Mouse (Mus musculus): ENCODE data around the gene Clint1.
"Not testable (repeated sequence)": the region's sequence is repeated elsewhere in the genome, so short reads cannot be mapped to it uniquely, and the experiment has no call there.

Clint1 gene

DNA sequence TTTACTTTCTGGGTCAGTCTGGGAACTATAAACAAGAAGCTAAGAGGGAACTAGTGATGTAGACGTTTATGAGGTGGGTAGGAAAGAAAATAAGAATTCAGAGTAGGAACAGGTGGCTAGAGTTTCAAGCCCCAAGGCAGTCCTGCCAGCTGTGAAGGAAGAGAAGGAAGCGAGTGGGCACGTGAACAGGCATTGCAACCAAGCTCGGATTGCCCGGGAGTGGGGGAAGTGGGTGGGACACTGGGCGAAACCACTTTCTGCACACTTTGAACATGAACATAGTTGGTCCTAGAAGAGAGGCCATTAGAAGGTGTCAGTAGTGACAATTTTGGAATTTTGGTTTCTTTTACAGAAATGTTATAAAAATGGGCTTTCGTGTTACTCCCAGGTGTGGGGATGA lies 4.3 kb upstream of the Clint1 start:
- DNase-seq (ENCODE audit: low spot score in 2 of 2), result no peak

DNA sequence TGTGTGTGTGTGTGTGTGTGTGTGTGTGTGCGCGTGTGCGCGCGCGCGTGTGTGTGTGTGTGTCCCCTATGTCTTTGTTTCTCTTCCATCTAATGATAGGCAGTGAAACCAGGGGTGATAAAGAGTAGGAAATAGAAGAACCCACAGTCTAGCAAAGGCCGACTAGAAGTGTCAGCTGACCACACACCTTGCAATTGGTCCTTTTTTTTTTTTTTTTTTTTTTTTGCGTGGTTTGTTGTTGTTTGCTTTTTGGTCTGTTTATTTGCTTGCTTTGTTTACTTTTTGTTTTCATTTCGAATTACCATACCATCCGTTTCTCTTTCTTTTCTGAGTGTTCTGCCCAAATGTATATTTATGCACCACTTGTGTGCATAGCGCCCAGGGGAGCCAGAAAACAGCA lies 3.6 kb upstream of the Clint1 start:
- DNase-seq (ENCODE audit: low spot score in 2 of 2), result no peak

DNA sequence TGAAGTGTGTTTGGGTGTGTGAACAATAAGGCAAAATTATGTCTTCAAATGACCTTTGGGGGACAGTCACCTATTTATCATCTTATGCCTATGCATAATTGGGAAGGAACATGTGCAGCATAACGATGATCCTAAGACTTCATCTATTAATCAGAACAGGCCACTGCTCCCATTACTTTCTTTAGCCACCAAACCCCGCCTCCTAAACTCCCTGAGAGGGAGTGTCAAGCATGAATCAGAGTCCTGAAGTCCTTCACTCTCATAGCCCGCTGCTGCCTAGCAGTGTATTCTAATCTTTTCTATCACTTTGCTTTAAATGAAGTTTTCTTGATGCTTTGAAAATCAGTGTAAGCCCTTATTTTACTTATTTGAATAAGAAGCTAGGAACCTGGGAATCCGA lies 2.6 kb upstream of the Clint1 start:
- no peak for DNase-seq (ENCODE audit: low spot score in 2 of 2)

DNA sequence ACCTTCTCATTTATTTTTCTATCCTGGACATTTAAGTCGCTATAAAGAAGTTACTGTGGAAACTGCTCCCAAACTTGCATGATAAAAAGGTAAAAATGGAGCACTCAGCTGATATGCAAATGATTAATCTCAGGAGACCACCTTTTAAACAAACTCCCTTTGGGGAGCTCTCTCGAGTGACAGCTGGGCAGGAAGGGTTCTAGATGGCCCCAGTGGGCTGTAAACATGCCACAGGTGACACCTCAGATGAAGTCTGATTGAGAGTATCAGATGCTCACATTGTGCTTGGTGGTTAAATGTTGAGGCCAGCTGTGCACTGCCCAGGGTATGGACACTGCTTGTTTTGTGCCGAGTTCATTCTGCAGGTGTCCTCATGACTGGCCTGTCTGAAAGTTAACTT lies 2.0 kb upstream of the Clint1 start:
- DNase-seq (ENCODE audit: low spot score in 2 of 2), result no peak

DNA sequence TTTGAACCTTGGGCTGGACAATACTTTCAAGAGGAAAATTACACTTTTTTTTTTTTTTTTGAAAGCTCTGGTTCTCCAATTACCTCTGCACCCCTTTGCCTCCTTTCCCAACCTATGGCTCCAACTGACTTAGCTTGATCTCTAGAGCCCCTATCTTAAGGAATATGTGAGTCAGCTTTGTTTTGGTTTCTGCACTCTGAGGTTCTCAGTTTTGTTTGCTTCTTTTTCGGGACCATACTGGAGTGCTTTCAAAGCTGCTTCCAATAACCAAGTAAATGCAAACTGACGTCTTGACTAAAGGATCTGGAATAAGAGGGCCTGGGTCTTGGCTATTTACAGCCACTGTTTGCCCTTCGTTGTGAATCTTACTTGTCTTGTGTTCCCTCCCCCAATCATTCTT lies 1.5 kb upstream of the Clint1 start:
- DNase-seq (ENCODE audit: low spot score in 2 of 2), result no peak

DNA sequence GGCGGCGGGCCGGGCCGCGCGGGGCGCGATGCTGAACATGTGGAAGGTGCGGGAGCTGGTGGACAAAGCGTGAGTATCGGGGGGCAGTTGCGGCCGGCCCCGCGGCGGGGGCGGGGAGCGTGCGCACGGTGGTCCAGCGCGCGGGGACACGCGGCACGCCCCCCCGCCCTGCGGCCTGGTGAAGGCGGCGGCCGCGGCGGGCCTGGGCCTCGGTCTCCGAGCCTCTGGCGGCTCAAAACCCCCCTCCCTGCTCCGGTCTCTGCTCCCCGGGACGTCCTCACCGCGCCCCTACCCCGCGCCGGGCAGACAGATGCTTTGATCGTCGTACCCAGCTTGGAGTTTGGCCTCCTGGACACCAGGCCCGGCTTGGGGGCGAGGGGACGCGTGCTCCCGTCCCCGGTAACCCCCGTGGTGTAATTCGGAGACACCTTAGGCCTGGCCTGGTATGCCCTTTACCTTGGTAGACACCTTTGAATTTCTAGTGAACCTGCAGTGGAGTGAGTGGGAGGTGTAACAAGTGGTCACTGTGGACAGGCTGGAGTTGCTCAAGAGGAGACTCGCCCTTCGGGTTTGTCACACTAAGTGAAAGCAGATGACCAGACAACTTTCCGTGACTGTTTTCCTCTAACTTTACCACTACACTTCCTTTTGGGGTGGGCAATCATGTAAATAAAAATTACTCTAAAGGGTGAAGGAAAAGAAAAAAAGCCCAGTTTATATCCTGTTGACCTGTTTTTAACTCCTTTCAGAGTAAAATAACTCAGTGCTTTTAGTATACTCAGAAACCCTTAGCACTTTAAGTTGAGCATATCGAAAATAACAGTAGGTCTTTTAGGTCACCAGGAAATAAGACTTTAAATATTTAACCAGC lies 508 bp downstream of the Clint1 start:
- DNase-seq (ENCODE audit: low spot score in 2 of 2), result peak in 1 of 2 experiments; percentile 8

DNA sequence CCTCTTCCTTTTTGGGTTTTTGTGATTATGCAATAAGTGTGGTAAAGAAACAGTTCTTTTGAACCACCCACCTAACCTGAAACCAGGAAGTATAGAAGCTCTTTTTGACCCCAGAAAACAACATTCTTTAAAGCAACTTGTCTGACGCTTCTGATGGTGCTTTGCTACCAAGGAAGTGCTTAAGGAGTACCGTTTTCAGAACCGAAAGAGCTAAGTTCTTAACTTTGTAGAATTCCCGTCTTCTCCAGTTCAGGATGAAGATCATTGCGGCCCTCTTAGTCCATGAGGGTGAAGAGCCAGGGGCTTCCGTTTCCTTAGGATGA lies 1.1 kb downstream of the Clint1 start:
- DNase-seq (ENCODE audit: low spot score in 2 of 2), result no peak

DNA sequence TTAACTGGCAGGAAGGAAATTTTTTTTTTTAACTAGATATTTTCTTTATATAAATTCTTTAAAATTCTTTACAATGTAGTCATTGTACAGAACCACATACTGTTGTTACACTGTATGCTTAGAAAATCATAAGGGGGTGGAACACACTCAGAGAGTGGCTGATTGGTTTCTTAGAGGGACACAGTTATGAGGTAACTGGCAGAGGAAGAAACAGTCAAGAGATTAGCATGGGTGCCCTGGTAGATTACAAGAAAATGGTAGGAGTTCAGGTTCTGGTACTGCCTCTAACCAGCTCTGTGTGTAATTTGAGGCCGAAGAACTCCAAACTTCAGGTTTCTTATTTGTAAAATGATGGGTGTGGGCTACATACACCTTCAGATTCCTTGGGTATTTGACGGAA lies 2.1 kb downstream of the Clint1 start:
- DNase-seq (ENCODE audit: low spot score in 2 of 2), result no peak

DNA sequence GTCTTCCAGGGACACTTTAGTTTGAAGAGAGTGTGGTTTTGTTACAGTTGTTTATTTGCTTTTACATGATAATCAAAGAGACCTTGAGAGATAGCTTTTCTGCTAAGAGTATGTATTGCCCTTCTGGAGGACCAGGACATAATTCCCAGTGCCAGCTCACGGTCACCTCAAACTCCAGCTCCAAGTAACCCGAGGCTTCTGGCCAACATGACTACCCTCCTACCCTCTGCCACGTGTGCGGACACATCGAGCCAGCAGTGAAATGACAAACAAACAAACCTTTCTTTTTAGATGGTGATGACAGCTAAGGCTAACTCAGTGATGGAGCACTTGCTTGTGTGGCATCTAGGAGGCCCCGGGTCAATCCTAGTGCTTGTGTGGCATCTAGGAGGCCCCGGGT lies 2.5 kb downstream of the Clint1 start:
- DNase-seq (ENCODE audit: low spot score in 2 of 2), result no peak

DNA sequence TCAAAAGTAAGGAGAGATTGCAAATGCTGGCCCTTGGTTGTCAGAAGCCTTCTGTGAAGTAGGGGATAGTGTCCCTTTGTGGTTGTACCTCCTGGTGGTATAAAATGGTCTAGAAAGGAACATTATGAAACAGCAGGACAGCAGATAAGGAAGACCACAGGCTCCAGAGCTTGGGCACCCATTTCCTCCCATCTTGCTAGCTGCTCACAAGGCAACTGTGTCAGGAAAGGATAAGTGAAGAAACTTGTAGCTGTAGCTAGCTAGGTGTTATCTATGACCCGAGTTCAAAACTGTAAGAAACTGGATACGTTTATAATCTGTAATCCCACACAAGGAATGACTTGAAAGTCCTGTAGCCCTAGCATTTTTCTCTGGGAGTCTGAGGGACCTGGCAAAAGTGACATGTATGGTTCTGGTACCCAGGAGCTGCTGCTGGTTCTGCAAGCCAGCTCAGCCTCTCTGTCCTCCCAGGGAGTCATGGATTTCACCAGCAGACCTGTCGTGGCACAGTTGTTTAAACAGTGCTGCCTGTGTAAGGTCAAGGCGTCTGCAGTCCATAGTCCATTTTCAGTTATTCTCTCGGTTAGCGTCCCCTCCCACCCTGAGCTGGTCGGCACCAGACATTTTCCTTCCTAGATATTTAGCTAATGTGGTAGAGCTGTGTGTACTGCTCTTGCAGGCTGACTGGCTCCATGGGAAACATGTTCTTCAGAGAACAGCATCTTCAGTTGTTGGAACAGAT lies 3.7 kb downstream of the Clint1 start:
- DNase-seq (ENCODE audit: low spot score in 2 of 2), result no peak

DNA sequence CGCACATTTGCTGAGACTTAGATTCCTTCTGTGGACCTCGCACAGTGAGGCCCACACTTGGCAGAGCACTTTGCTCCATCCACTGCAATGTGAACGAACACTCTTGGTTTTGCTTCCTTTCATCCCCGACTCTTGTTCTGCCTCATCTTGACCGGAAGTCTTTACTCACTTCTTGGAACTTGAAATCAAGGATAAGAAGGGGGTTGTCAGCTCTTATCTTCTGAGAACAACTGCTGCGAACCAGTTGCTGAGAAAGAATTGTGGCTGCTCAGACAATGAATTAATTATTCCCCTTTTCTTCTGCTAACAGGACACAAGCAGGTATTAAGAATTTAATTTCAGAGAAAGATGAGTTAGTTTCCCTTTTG lies 4.3 kb downstream of the Clint1 start:
- no peak for DNase-seq (ENCODE audit: low spot score in 2 of 2)

DNA sequence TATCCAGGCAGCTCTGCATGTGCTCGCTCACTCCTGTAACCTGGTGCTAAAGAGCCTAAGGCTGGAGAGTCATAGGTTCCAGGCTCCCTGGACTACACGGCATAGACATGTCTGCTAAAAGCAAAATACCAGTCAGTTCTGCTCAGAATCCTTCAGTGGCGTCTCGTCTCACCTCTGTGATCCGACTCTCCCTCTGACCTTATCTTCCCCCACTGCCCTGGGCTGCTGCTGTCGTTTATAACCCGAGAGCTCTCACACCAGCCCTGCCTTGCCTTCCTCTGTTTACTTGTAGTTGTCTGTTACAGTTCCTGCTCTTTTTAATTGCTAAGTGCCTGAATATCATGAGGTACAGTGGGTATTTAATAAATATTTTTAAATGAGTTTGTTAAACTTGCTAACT lies 9.5 kb downstream of the Clint1 start:
- no peak for DNase-seq (ENCODE audit: low spot score in 2 of 2)

DNA sequence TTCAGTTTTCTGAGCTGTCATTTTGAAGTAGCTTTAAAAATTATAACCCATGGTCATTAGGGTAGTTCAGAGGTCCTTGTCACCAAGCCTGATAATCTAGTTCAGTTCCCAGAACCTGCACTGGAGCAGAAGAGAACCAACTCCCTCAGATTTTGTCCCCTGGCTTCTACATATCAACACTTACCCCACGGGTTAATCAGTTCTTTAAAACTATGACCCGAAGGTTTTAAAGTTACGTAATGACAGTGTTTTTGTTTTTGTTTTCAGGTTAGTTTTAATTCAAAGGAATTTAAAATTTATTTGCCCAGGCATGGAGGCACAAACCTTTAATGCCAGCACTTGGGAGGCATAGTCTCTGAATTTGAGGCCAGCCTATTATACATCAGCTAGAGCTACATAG lies 12.6 kb downstream of the Clint1 start:
- no peak for DNase-seq (ENCODE audit: low spot score in 2 of 2)

DNA sequence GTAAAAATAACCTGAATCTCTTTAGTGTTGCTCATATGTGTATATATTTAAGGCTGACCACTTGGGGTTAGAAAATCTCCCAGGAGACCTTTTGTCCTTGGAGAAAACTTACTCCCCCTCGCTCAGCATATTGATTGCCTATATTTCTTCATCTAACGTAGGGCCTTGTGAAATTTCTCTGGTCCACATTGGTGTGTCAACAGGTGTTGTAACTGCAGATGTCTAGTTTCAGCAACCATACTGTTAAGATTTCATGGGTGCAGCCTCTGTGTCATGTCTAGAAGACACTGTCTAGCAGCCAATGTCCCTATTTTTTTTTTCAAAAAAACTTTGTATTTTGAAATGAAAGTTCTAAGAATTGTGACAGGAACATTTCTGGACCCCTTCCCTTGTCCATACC lies 14.0 kb downstream of the Clint1 start:
- no peak for DNase-seq (ENCODE audit: low spot score in 2 of 2)

DNA sequence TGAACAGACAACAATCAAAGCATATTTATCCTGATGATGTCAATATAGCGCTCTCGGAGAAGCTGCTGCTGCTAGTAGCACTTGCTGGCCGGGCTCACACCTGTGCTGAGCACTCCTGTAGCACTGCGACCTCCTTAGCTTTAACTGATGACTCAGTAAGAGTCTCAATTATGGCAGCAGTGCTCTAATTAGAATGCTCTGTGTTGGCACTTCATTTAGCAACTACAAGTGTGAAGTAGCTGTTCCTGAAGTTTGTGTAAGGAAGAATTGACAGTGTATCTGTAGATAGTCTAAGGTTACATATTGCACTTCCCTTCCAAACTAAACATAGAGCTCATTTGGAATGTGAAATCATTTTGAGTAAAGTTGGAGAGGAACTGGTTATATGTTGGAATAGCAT lies 14.7 kb downstream of the Clint1 start:
- peak in 1 of 2 experiments; percentile 16 for DNase-seq (ENCODE audit: low spot score in 2 of 2)

DNA sequence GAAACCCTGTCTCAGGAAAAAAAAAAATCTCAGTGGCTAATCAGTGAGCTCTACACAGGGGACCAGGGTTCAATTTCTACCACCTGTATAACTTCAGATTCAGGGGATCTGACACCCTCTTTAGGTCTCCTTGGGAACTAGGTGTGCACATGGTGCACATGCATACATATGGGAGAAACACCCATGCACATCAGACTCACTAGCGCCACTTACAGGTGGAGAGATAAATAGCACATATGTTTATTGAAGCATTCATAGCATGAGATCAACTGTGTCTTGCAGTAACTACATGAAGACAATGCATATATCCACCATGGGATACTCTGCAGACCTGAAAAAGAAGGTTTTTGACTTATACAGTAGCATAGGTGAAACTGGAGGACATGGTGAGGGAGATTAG lies 21.8 kb downstream of the Clint1 start:
- DNase-seq (ENCODE audit: low spot score in 2 of 2), result no peak

DNA sequence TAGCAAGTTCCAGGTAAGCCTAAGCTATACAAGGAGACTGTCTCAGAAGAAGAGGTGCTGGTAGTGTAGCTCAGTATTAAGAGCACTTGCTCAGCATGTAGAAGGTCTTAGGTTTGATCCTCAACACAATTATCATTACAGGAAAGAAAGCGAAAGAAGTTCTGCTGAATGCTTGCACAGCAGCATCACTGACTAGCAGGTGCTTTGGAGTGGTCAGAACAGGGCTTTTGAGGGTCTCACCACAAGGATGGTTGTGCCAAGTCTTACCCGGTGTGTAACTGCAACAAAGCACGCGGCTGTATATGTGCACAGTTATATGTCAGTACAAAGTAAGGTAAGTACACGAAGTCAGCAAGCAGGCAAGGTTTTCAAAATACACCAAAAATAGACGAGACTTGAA lies 22.4 kb downstream of the Clint1 start:
- DNase-seq (ENCODE audit: low spot score in 2 of 2), result no peak

DNA sequence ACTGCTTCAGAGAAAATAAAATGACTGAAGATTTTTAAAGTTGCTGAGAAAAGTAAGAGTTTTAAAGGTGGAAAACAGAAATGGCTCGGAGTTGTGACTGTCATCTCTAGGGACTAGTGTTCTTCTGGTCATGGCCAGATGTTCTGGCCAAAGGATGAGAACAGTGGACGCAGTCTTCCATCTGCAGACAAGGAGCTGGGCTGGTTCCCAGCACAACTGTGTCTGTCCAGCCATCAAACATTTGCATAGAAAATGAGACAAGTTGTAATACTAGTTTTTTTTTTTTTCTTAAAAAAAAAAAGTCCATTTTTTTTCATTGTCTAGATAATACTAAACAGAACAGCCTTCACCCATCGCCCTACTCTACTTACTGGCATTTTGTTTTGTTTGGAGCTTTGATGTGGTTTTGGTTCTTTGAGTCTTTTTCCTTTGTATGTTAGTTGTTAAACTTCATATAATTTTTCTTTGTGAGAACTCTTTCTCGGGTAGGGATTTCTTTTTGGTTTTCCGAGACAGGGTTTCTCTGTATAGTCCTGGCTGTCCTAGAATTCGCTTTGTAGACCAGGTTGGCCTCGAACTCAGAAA lies 23.6 kb downstream of the Clint1 start:
- no peak for DNase-seq (ENCODE audit: low spot score in 2 of 2)

DNA sequence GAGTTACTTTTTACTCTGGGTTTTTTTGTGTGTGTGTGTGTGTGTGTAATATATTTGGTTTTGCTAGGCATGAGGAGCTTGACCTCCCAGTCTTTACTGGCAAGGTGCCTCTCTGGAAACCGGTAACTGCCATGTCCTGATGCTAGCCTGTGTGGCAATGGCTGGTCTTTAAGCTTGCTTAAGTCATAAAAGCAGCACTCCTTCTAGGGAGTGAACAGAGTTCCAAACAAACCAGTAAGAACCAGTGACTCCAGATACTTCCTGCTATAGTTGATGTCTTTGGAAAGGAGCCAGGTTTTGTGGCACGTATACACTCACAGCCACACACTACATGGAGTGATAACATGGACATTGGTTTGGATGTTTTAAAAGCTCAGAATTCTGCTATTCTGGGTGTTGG lies 24.2 kb downstream of the Clint1 start:
- no peak for DNase-seq (ENCODE audit: low spot score in 2 of 2)

DNA sequence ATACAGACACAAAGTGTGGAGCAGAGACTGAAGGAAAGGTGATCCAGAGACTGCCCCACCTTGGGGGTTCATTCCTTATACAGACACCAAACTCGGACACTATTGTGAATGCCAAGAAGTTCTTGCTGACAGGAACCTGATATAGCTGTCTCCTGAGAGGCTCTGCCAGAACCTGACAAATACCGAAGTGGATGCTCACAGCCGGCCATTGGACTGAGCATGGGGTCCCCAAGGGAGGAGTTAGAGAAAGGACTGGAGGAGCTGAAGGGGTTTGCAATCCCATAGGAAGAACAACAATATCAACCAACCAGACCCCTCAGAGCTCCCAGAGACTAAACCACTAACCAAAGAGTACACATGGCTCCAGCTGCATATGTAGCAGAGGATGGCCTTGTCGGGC lies 27.5 kb downstream of the Clint1 start:
- not testable (repeated sequence) for DNase-seq (ENCODE audit: low spot score in 2 of 2)

DNA sequence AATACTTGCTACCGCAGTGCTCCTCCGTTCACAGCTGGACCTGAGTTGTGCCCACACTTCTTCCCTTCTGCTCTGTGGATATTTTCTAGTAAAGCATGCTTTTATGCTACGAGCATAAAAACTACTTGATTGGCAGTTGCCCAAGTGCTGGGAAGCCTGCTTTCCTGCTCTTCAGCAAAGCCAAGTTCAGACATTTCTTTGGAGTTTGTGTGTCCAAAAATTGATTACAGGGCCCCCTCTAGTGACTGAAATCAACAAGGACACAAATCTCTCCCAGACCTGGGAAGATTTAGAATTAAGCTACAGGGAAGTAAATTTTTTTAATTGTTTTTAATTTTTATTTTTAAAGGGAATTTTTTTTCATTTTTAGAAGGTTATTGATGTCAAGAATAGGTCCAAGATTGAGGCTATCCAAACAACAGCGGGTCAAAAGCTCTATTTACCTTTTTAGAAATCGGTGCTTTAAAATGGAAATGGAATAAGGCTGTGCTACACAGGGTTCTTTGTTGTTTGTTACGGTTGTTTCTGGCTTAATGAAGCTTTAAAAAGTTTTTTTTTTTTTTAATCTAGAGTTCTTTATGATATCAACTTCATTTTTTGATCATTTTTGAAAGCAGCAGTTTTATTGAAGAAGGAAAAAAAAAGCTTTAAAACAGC lies 29.3 kb downstream of the Clint1 start:
- peak in 1 of 2 experiments; percentile 35 for DNase-seq (ENCODE audit: low spot score in 2 of 2)

DNA sequence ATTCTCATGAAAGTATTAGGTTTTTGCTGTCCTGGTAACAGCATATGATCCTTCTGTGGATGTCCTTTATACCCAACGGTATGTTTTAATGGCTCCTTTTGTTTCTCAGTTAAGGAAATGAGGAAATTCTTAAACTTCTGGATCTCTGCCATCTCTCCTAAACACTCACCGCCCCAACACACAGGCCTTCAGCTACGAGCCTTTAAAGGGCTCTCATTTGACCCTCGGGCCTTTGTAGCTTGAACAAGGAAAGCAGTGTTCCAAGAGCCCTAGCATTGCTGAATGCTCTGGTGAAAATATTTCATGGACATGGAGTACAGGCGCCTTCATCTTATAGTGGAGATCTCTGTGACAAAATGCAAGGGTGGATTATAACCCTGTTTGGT lies 29.8 kb downstream of the Clint1 start:
- DNase-seq (ENCODE audit: low spot score in 2 of 2), result no peak
